Mouse (Mus musculus) lung, postnatal 10 days (tissue): ENCODE data around the gene Bcl7b.

ENCODE experiments used
- DNase-seq: peaks from one replicate; pipeline ENCODE4 v3.0.0; 2021

Bcl7b gene

DNA sequence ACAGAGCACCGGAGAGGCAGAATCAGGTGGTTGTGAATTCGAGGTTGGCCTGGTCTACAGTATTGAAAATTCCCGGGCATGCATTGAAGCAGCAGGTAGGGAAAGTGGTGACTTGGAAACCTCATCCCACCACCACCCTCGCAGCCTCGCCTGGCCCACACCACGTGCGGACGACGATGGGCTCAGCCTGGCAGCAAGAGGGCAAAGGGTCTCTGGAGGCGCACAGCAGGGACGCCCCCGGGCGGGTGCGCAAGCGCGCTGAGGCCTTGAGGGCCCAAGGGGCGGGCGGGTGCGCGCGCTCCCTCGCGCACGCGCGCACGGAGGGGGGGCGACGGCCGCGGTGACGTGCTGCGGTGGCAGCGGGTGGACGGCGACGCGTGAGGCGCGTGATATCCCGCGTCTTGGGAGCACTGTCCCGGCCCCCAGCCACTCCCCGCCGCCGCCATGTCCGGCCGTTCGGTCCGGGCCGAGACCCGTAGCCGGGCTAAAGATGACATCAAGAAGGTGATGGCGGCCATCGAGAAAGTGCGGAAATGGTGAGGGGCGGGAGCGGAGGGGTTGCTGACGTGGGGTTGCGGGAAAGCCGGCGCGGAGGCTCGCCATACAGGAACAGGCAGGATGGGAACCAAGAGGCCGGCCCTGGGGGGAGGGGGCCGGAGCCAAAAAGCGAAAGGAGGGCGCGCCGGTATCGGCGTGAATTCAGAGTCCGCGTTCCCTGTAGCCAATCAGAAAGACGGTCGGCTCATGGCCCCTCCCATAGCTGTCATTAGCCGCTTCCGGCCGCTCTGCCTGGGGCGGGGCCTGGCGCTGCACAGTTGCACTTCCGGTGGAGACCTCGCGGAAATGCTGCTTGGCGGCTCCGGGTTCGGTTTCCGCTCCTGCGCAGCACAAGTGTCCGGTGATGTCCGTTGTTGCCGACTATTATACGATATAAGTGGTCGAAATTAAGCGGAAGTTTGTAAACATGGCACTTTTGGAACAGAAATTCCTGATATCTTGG, at the start of gene Bcl7b:
Bcl7b (plus strand) TSS at position 221 of the 1,000 bp plus-strand sequence.
- peak; percentile 99 for DNase-seq

DNA sequence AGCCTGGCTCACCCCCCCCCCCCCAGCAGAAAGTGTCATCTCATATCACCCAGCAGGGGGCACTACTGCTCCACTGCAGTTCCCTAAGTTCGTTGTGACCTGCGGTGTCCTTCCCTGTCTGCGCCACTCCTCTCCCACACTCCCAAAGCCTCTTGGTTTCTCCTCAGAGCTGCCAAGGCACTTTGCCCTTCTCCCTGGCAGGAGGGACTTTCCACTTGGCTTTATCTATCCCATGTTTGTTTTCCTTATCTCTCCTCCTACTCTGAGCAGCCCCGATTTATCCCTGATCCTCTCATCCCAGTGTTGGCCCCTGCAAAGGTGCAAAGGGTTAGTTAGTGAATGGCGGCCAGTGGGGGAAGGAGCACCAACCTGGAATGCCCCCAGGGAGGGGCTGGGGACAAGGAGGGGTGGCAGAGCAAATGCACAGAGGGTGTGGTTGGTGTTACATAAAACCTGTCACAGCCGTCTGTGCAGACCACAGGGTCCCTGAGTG, 49.4 kb upstream of the Bcl7b start:
- DNase-seq: peak; percentile 77

DNA sequence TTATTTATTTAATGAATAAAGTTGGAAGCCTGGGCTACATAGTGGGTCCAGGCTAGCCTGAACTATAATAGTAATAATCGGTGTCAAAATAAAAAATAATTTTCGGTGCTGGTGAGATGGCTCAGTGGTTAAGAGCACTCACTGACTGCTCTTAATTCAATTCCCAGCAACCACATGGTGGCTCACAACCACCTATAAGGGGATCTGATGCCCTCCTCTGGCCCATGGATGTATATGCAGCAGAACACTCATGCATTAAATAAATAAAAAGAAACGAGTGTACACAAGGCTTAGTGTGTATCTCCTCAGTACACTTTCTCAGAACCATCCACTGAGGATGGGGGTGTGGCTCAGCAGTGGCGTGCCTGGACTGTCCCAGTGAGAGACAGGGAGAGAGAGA, 47.3 kb upstream of the Bcl7b start:
- no peak for DNase-seq

DNA sequence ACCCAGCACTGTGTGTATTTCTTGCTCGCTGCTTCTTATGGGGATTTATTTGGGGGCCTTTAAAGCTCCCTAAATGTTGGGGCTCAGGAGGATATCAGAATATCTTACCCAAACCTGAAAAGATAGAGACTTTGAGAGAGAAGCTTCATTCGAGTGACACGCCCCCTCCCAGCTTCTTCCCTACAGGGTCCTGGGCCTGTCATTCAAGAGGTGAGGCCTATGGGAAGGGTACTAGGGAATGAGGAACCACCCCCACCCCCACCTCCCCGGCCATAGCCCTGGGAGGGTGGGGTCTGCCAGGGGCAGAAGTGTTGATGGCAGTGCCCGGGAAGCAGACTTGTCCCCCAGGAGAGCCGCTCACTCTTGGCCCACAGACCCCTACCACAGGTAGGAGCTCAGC, 42.0 kb upstream of the Bcl7b start:
- no peak for DNase-seq

DNA sequence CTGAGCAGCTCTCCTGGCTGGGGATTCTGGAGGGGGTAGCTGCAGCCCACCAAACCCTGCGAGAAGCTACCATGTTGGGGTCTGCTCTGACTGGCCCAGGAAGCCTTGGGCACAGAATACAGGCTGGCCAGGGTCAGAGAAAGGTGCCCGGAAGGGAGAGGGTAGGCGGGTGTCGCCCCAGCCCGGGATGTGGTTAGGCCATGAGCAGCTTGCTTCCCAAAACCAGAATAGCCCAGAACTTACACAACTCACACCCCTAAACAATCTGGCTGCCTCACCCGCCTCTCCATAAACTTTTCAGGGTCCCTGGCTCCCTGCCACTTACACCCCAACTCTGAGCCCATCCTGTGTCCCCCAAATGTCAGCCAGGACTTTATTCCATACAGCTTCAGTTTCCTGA, 40.4 kb upstream of the Bcl7b start:
- DNase-seq: no peak

DNA sequence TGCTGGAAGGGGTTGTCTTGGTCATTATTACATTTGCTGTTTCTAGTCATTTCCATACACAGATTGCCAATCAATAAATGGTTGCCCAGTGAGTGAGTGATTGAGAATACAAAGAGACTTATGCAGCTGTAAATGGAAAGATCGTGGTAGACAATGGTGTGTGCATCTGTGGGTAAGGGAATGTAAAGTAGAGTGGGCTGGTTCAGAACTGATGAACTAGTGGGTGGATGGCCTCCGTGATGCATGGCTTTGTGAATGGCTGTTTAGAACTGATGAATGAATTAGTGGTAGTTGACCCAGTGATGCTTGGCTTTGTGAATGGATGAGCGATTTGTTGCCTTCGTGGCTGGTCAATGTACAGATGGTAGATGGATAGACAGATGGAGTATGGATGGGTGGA, 38.3 kb upstream of the Bcl7b start:
- no peak for DNase-seq

DNA sequence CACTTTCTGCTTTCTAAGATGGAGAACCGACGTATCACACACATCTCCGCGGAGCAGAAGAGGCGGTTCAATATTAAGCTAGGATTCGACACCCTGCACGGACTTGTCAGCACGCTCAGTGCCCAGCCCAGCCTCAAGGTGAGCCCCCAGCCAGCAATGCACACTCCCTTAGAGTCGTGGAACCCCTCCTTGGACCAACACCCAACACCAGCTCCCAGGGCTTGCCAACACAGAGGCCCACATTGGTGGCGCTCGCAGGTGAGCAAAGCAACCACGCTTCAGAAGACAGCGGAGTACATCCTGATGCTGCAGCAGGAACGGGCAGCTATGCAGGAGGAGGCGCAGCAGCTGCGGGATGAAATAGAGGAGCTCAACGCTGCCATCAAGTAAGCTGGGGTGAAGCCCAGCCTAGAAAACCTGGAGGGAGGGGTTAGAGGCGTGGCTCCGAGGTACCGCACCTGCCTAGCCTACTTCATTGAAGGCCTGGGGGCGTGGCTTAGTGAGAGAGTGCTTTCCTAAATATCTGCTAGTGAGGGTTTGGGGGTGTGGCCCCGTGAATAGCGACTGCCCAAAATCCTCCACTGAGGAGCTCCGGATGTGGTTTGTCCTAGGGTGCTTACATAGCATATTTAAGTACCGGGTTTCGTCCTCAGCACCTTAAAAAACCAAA, 34.2 kb upstream of the Bcl7b start:
- DNase-seq: peak; percentile 76

DNA sequence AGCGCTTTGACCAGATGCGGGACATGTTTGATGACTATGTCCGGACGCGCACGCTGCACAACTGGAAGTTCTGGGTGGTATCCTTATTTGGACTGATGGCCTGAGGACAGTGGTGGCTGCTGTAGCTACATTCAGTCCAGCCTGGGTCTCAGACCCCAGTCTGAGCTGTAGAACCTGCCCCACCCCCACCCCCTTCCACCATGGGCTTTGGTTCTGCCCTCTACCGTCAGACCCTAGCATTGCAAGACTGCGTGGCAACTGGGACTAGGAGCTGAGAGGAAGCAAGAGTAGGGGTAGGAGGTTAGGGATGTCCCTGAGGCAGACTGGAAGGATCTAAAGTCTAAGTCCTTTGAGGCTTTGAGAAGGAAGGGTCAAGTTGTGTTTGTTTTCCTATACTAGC, 33.5 kb upstream of the Bcl7b start:
- peak; percentile 58 for DNase-seq

DNA sequence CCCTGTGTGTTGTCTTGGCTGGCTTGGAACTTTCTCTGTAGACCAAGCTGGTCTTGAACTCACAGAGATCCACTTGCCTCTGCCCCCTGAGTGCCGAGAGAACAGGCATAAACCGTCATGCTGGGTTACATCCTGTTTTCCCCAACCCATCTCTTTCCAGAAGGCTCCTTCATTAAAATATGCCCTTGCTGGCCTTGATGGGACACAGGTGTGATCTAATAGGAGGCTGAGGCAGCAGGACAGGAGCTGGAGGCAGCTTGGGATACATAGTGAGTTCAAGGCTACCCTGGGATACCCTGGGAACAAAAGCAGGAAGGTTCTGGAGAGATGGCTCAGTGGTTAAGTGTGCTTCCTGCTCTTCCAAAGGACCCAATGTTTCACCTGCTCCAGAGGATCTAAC, 28.2 kb upstream of the Bcl7b start:
- no peak for DNase-seq

DNA sequence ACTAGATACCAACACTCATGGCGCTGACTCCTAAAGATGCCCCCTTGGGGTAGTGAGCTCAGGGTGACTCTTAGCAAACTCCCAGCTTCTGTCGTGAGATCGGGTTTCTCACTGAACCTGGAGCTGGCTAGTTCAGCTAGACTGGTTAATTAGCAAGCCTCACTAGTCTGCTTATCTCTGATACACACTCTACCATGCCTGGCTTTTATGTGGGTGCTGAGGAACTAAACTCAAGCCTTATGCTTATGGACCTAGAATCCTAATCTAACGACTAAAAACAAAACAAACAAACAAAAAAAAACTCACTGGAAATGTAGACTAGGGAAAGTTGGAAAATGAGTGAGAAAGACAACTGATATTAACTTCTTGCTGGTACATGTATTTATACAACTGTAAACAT, 23.6 kb upstream of the Bcl7b start:
- no peak for DNase-seq

DNA sequence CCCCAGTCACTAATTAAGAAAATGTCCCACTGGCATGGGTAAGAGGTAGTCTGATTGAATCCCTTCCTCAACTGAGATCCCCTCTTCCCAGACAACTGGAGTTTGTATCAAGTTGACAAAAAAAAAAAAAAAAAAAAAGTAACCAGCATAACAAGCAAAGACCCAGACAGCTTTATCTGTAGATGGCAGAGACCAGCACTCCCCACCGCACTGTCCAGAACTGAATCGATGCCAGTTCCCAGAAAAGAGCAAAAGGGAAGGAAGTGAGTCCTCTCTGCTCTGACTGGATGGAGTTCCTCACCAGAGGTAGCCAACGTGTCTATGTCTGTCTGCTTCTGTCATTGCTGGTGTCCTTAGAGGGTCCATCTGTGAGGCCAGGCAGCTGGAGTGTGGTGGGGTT, 22.6 kb upstream of the Bcl7b start:
- DNase-seq: no peak

DNA sequence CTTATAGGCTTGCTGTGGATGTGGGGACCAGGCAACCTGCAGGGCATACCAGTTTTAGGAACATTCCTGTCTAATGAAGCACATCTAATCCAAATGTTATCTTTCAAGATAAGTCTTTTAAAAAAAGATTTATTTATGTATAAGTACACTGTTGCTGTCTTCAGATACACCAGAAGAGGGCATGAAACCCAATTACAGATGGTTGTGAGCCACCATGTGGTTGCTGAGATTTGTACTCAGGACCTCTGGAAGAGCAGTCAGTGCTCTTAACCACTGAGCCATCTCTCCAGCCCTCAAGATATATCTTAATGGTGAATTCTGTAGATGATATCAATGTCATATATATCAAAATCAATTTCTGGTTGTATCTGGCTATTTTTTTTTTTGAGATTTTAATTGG, 22.1 kb upstream of the Bcl7b start:
- no peak for DNase-seq

DNA sequence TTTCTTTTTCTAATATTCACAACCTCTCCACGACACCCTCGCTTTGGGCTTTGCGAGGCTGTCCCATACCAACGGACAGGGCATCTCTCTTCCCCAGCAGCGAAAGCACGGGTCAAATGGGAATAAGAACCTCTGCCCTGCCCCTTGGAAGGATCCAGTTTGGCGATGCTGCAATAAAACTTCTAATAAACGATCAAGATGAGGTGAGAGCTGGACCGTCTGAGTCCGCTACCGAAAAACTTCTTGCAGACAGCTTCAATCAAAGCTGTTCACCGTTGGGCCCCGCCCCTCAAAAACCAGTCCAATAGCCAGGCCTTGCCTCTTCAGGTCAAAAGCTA, 19.4 kb upstream of the Bcl7b start:
- DNase-seq: no peak

DNA sequence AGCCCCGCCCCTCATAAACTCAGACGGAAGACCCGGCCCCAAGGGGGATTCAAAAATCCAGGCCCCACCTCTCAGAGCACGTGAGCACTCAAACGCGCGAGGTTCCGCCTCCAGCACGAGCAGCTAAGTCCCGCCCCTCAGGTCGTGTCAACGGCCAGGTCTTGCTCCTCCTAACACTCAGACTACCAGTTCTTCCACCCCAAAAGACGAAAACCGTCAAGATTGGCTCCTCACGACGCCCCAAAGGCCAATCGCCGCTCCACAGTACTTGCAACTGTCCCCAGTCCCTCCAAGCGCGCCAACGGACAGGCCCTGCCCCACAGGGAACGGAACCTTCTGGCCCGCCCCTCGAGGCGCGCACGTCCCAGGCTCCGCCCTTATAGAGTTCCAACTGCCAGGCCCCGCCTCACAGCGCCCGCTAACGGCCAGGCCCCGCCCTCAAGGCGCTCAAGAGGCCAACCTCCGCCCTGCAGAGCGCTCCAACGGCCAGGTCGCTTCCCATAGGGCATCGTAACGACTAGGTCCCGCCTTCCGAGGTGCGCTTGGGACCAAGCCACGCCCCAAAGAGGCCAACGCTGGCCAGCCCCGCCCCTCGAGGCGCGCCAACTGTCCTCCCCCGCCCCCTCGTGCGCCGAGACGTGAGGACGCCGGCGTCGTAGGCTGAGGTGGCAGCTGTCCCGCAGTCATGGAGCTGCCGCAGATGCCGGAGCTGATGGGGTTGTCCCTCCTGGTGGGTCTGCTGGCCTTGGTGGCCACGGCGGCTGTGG, 18.8 kb upstream of the Bcl7b start, which contains the start of gene Tbl2:
Tbl2 (plus strand) TSS at position 605 of the 767 bp plus-strand sequence.
- DNase-seq: peak; percentile 99

DNA sequence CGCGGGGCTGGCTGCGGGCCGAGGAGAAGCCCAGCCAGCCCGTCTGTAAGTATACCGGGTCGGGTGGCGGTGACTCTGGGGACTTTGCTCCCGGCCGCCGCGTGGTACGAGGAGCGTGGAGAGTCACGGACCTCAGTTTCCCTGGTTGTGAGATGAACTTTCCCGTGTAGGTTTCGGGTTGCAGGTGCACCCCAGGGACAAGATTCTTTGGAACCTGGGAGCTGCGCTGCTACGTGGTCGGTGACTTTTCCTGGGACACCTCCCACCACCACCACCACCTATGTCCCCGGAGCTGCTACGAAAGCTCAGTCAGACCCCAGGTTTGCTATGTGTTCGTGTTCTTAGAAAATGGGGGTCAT, 18.3 kb upstream of the Bcl7b start:
- no peak for DNase-seq

DNA sequence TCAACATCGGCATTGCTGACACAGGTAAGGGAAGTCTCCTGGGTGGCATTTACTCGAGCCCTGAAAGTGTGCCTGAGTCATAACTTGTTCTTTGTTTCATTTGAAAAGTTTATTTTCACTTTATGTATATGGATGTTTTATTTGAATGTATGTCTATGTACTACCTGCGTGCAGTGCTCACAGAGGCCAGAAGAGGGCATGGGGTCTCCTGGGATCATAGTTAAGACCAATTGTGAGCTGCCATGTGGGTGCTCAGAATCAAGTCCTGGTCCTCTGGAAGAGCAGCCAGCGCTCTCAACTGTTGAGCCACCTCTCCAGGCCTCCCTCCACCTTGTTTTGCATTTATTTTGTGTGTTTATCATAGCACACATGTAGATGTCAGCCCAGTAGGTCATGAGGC, 11.6 kb upstream of the Bcl7b start:
- DNase-seq: no peak

DNA sequence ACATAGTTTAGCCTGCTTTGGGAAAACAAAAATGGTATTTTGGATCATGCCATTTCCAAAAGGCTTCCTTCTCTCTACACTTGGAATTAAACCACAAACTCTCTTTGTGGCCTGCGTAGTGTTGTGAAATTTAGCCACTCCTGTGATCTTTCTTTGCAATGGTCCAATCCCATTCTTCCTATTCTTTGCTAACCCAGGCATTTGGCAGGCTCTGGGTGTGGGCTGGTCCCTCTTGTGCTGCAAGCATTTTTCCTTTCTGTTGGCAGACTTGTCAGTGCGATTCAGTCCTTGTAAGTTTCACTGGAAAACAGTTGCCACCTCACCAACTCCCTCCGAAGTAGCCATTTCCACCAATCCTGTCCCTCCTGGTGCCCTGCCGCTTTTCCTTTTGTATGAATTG, 6.9 kb upstream of the Bcl7b start:
- DNase-seq: peak; percentile 85

DNA sequence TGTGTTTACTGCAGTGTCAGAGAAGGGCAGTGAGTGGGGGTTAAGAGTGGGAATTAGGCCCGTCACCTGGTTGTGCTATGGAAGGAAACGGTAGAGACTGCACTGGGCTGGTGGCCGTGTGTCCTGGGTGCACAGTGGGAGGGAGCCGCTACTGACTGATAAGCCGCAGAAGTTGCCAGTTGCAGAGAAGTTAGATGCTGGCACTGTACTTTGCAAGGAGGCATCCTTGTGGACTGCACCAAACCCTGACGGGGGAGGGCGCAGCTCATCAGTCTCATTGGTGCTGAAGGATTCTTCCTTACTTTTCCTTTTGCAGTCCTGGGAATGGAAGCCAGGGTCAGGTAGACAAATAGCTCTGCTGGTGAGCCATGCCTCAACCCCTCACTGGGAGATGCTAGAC, 6.4 kb upstream of the Bcl7b start:
- no peak for DNase-seq

DNA sequence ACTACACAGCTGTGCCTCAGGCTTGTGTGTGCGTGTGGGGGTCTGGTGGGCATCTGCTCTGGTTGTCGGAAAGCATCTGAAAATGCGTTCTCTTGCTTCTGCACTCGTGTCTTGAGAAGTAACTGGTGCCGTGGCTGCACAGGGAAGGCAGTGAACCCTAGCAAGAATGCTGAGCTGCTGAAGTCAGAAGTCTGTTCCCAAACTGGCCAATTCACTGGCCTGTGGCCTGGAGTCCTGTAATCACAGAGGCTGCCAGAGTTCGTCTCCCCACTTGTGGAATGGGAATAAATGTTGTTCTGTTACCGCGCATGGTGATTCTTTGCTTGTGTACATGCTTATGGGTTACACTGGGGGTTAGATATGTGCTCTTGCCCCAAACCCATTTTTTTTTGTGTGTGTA, 5.7 kb upstream of the Bcl7b start:
- no peak for DNase-seq

DNA sequence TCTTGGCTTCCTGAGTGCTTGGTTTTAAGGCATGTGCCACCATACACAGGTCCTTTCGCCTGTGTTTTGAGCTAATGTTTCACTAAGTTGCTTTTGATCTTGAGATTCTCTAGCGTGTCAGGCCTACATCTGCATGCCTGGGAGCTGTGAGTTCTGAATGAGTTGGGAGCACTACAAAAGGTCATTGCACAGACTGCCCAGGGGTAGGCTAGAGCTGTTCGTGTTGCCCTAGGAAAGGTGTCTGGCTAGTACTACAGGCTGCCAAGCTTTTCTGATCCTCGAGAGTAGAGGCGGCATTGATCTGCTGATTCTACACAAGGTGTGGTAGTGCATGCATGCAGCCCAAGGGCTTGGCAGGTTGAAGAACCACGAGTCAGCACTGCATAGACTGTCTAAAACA, 5.3 kb upstream of the Bcl7b start:
- DNase-seq: no peak

DNA sequence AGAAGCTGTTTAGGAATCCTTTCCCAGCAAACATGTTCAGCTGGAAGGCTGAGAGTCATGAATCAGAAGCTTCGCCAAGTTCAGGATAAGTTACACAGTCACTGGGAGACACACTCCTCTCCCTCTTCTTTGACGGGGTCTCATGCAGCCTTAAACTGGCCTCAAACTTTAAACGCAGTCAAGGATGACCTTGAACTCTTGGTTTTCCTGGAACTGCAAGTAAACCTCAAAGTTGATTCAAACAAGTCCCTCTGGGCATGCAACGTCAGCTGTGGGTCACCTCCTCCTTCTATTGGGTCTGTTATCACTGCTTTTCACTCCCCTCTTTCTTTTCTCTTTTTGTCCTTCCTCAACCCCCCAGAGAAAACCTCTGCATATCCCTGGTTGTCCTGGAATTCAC, 1.2 kb upstream of the Bcl7b start:
- DNase-seq: no peak

DNA sequence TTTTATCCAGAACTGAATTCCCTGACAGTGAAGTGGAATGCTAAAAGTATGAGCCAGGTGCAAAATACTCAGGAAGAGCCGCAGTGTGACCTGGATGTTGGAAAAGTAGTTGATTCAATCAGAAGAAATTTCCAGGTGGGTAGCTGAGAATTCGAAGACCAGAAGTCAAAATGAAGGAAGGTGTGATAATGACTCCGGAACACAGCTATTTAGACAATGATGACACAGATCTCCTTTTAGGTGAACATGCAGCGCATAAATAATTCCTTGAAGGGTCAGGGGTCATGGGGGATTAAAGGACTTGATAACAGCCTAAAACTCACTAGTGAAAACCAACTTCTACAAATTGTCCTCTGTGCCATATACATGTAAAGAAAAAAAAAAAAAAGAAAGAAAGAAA, 614 bp upstream of the Bcl7b start:
- no peak for DNase-seq

DNA sequence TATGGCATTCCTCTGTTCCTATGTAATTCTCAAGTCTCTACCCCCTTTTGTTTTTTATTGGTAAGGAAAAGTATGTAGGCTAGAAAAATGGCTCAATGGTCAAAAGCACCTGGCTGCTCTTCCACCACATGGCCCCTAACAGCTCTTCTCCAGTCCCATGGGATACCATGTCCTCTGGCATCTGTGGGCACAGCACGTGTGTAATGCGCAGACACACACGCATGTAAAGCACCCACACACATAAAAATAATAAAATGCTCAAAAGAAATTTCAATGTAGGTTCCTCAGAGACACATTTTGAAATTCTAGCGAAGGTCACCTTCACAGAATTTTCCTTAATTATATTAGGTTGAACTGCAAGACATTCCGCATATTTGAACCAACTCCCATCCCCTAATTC, 1.4 kb downstream of the Bcl7b start:
- no peak for DNase-seq
